Mouse (Mus musculus): ENCODE measurements around the gene Tmem82. TPM values are rescaled to one million over a fixed set of nuclear protein-coding genes. Genes with fewer than 3 reads are reported as not detected.

The Tmem82 gene
- total and polyA plus RNA-seq, 2 experiments from 2014 or later, result 1.5 to 1.6 TPM

DNA sequence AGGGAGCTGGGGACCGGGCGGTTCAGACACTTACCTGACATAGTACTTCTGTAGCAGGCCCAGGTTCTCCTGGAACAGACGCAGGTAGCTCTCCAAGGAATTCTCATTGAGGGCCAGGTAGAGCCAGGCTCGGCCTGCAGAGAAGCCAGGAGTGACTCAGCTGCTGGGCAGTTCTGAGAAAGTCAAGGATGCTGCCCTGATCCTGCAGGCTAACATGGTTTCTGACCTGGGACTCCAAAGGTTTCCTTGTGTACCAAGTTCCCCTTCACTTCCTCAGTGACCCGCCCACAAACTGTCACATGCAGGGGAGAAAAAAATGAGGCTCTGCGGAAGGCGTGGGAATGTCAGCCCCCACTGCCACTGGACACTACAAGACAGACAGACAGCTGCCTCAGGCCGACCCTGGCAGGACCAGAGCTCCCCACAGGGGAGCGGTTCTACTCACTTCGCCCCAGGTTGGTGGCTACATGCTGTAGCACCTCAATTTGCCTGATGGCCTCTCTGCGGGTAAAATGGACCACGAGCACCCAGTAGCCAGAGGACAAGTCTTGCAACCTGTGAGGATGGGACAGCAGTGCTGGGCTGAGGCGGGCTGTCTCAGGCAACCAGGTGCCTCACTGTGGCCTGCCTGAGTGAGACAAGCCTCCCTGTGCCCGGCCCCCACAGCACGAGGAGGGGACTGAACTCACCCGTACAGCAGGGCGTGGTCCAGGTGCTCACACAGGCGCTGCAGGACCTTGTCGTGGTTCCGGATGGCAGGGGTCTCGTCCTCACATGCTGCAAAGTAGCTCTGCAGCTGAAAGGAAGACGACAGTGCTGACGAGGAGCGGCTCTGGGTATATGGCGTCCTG lies 23.8 kb upstream of the Tmem82 start:
- peaks cover 19% of the 10 kb centered on the region; the same call in 1 of the 2 replicates for H3K4me1 ChIP-seq (ENCODE audit: insufficient read depth, low read length)
- ATAC-seq, result no peak
- H3K27me3 ChIP-seq (ENCODE audit: insufficient read depth, low read length), result no peaks in the 10 kb centered on the region
- DNase-seq (ENCODE audit: low spot score), result no peak
- H3K4me3 ChIP-seq (ENCODE audit: low read length), result no peak overlapping the region
- H3K9ac ChIP-seq (replicated peaks; ENCODE audit: low read length), result no peak overlapping the region; the same call in 1 of the 2 replicates
- no peak for TF ChIP-seq CTCF (IDR thresholded peaks at IDR 0.05; ENCODE audit: low read depth)
- peaks cover 20% of the 10 kb centered on the region for H3K36me3 ChIP-seq (ENCODE audit: insufficient read depth, low read length)
- H3K9me3 ChIP-seq (ENCODE audit: low read length), result no peaks in the 10 kb centered on the region
- H3K4me2 ChIP-seq (ENCODE audit: low read depth, low read length), result no peak overlapping the region
- 84% methylated on average over 25 of the region's 25 CpGs for WGBS
- H3K27ac ChIP-seq, result peak overlapping the region; percentile 80

DNA sequence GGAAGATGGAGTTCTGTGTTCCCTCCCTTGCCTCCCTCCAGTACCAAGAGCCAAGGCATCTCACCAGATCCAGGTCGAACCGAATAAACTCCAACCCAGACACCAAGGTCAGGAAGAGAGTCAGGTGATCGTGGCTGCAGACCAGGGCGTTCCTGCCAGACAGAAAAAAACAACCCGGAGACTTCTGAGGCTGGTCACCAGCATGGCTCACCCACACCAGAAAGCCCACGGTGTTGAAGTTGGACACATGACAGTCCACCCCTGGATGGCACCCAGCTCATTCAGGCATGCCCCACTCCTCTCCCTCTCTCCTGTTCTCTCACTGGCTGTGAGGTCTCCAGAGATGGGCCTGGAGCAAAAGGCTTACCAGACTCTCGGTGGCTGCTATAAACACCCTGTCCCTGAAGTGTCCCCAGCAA lies 22.9 kb upstream of the Tmem82 start:
- DNase-seq (ENCODE audit: low spot score) (no peak), ATAC-seq (no peak)
- Histone ChIP-seq H3K4me1 (ENCODE audit: insufficient read depth, low read length) (peaks cover 19% of the 10 kb centered on the region; the same call in 1 of the 2 replicates), H3K36me3 (ENCODE audit: insufficient read depth, low read length) (peaks cover 28% of the 10 kb centered on the region), H3K9ac (replicated peaks; ENCODE audit: low read length) (no peak overlapping the region), H3K27ac (peak overlapping the region; percentile 80), H3K9me3 (ENCODE audit: low read length) (no peaks in the 10 kb centered on the region), H3K4me3 (ENCODE audit: low read length) (no peak overlapping the region), H3K4me2 (ENCODE audit: low read depth, low read length) (no peak overlapping the region), H3K27me3 (ENCODE audit: insufficient read depth, low read length) (no peaks in the 10 kb centered on the region)
- WGBS, result 60% methylated on average over 7 of the region's 7 CpGs
- no peak for TF ChIP-seq CTCF (IDR thresholded peaks at IDR 0.05; ENCODE audit: low read depth)

DNA sequence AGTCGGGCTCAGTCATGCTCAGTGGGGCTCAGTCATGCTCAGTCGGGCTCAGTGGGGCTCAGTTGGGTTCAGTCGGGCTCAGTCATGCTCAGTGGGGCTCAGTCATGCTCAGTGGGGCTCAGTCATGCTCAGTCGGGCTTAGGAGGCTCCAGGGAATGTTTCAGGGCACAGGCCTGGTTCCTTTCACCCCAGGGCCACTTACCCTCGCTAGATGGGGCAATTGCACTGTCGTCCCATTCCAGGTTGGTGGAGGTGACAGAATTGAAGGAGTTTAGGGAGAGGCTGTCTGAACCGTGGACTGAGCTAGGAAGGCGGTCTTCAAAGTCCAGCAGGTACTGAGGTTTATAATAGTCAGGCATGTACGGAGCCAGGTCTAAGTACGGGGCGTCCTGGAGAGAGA lies 21.0 kb upstream of the Tmem82 start:
- H3K27me3 ChIP-seq (ENCODE audit: insufficient read depth, low read length), result no peaks in the 10 kb centered on the region
- H3K9ac ChIP-seq (replicated peaks; ENCODE audit: low read length), result no peak overlapping the region
- no peak for TF ChIP-seq CTCF (IDR thresholded peaks at IDR 0.05; ENCODE audit: low read depth)
- H3K9me3 ChIP-seq (ENCODE audit: low read length), result no peaks in the 10 kb centered on the region
- WGBS, result 62% methylated on average over 11 of the region's 11 CpGs
- H3K4me1 ChIP-seq (ENCODE audit: insufficient read depth, low read length), result peaks cover 19% of the 10 kb centered on the region; the same call in 1 of the 2 replicates
- no peak overlapping the region for H3K27ac ChIP-seq
- DNase-seq (ENCODE audit: low spot score), result no peak
- H3K4me2 ChIP-seq (ENCODE audit: low read depth, low read length), result no peak overlapping the region
- peaks cover 40% of the 10 kb centered on the region for H3K36me3 ChIP-seq (ENCODE audit: insufficient read depth, low read length)
- H3K4me3 ChIP-seq (ENCODE audit: low read length), result no peak overlapping the region
- ATAC-seq, result no peak

DNA sequence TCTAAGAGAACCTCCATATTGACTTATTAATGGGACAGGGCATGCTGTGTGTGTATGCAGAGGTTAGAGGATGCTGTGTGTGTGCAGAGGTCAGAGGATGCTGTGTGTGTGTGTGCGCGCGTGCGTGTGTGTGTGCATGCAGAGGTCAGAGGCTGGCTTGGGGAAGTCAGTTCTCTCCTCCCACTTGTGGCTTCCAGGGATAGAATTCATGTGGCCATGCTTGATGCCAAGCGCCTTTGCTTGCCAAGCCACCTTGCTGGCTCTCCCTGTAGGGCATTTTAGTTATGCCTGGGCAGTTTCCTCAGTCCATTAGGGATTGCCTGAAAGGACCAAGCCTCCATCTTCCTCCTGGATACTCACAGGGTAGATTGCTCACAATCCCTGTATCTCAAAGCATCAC lies 18.3 kb upstream of the Tmem82 start:
- no peaks in the 10 kb centered on the region for H3K27me3 ChIP-seq (ENCODE audit: insufficient read depth, low read length)
- H3K36me3 ChIP-seq (ENCODE audit: insufficient read depth, low read length), result peaks cover 58% of the 10 kb centered on the region
- H3K4me1 ChIP-seq (ENCODE audit: insufficient read depth, low read length), result no peaks in the 10 kb centered on the region
- ATAC-seq (no peak), DNase-seq (ENCODE audit: low spot score) (no peak)
- no peak overlapping the region for H3K4me3 ChIP-seq (ENCODE audit: low read length)
- H3K9ac ChIP-seq (replicated peaks; ENCODE audit: low read length), result no peak overlapping the region
- H3K27ac ChIP-seq, result no peak overlapping the region
- WGBS, result 90% methylated on average over 5 of the region's 5 CpGs
- H3K4me2 ChIP-seq (ENCODE audit: low read depth, low read length), result no peak overlapping the region
- H3K9me3 ChIP-seq (ENCODE audit: low read length), result no peaks in the 10 kb centered on the region
- TF ChIP-seq CTCF (IDR thresholded peaks at IDR 0.05; ENCODE audit: low read depth), result no peak

DNA sequence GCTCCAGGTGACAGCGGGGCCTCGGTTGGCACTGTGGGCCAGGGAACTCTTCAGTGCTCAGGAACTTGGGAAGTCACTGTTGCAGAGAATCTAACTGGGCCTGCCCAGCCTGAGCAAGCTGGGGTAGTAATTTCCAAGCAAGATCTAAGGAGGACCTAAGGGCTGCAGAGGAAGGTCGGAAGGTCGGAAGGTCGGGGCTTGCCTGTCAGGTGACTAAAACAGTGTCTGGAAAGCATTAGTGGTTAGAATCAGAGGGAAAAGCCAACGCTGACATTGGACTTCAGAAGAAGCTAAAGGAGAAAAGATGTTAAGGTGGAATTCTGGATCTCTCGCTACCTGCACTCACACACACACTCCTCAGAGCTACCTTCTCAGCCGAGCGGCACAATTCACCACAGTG lies 17.6 kb upstream of the Tmem82 start:
- 82% methylated on average over 9 of the region's 9 CpGs for WGBS
- H3K9ac ChIP-seq (replicated peaks; ENCODE audit: low read length), result no peak overlapping the region
- H3K9me3 ChIP-seq (ENCODE audit: low read length), result no peaks in the 10 kb centered on the region
- peaks cover 63% of the 10 kb centered on the region for H3K36me3 ChIP-seq (ENCODE audit: insufficient read depth, low read length)
- no peak overlapping the region for H3K4me3 ChIP-seq (ENCODE audit: low read length)
- no peak for TF ChIP-seq CTCF (IDR thresholded peaks at IDR 0.05; ENCODE audit: low read depth)
- H3K27ac ChIP-seq, result no peak overlapping the region
- DNase-seq (ENCODE audit: low spot score), result no peak
- H3K27me3 ChIP-seq (ENCODE audit: insufficient read depth, low read length), result no peaks in the 10 kb centered on the region
- H3K4me2 ChIP-seq (ENCODE audit: low read depth, low read length), result no peak overlapping the region
- H3K4me1 ChIP-seq (ENCODE audit: insufficient read depth, low read length), result no peaks in the 10 kb centered on the region
- no peak for ATAC-seq

DNA sequence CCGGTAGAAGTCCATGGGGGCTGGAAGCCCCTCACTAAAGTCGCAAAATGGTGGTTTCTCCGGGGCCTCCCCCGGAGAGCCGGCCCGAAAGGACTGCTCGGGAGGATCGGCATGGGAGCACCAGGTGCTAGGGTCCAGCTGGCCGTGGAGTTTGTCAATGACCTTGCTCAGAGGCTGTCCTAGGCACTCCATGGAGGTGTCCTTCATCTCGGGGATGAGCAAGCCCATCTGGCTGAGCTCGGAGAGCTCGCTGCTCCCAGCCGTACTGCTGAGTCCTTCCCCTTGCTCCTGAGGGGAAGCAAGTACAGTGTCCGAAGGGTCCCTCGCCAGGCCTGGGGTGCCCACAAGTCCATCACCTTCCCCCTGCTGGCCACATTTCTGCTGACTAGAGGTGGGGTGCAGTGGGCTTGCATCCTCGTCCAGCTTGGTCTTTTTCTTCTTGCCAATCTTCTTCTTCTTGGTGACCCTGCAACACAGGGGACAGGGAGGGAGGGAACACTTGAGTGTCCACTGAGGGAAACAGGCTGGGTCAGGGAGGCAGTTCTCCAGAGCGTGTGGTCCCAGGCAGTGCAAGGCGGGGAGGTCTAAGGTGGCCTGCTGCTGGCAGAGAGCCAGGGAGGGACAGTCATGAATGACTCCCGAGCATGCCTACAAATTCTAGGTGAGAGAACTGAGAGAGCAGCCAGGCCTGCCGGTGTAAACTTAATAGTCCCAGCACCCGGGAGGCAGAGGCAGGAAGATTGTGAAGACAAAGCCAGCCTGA lies 13.9 kb upstream of the Tmem82 start:
- 89% methylated on average over 21 of the region's 21 CpGs for WGBS
- Histone ChIP-seq H3K4me2 (ENCODE audit: low read depth, low read length) (no peak overlapping the region), H3K9ac (replicated peaks; ENCODE audit: low read length) (no peak overlapping the region), H3K36me3 (ENCODE audit: insufficient read depth, low read length) (peaks cover 82% of the 10 kb centered on the region), H3K4me1 (ENCODE audit: insufficient read depth, low read length) (no peaks in the 10 kb centered on the region), H3K27ac (no peak overlapping the region), H3K27me3 (ENCODE audit: insufficient read depth, low read length) (no peaks in the 10 kb centered on the region), H3K4me3 (ENCODE audit: low read length) (no peak overlapping the region), H3K9me3 (ENCODE audit: low read length) (no peaks in the 10 kb centered on the region)
- TF ChIP-seq CTCF (IDR thresholded peaks at IDR 0.05; ENCODE audit: low read depth), result no peak
- ATAC-seq, result no peak
- DNase-seq (ENCODE audit: low spot score), result no peak

Data from hindbrain, postnatal 0 days (tissue).